Mouse (Mus musculus) midbrain, embryonic 12.5 days (tissue): Measurements from ENCODE around the gene Man1c1. TPM values are rescaled to one million over a fixed set of nuclear protein-coding genes. Genes with fewer than 3 reads are reported as not detected.

Source experiments
- ATAC-seq: fragments of 200-750 bp; cut with Nextera tagmentation; 2 replicates; pipeline ENCODE4 v1.8.0; 2017; ENCODE audit warnings: low read depth, moderate TSS enrichment, moderate library complexity; ENCODE audit not compliant: low FRiP score
- H3K27ac ChIP-seq: fragments of 300-500 bp; sonication (generic); replicated peaks from 2 replicates; pipeline ENCODE4 v1.5.1; 2016; ENCODE audit warnings: mild to moderate bottlenecking
- H3K27me3 ChIP-seq: fragments of 300-500 bp; sonication (generic); 2 replicates; pipeline ENCODE4 v1.6.1; 2016; ENCODE audit warnings: mild to moderate bottlenecking
- H3K36me3 ChIP-seq: fragments of 300-500 bp; sonication (generic); 2 replicates; pipeline ENCODE4 v1.6.1; 2016
- H3K4me1 ChIP-seq: fragments of 300-500 bp; sonication (generic); 2 replicates; pipeline ENCODE4 v1.6.1; 2016
- H3K4me2 ChIP-seq: fragments of 300-500 bp; sonication (generic); replicated peaks from 2 replicates; pipeline ENCODE4 v1.6.1; 2016; ENCODE audit warnings: mild to moderate bottlenecking, moderate library complexity
- H3K4me3 ChIP-seq: fragments of 300-500 bp; sonication (generic); 2 replicates; pipeline ENCODE4 v1.5.1; 2016; ENCODE audit warnings: mild to moderate bottlenecking
- H3K9ac ChIP-seq: fragments of 300-500 bp; sonication (generic); replicated peaks from 2 replicates; pipeline ENCODE4 v1.6.1; 2016; ENCODE audit warnings: mild to moderate bottlenecking, moderate library complexity
- H3K9me3 ChIP-seq: fragments of 300-500 bp; sonication (generic); 2 replicates; pipeline ENCODE4 v1.6.1; 2016; ENCODE audit warnings: mild to moderate bottlenecking
- WGBS: fragments of 180-500 bp; shearing (Covaris S2); methylation state at CpG from one replicate; pipeline ENCODE4 v1.1.7; 2016; 5-methylcytosine and 5-hydroxymethylcytosine counted together
- polyA plus RNA-seq: library from polyadenylated mRNA; unstranded; fragments of >200 nt; fragmentation: Nextera tagmentation; extraction: Ambion mirVana; gene quantifications from 2 replicates; pipeline ENCODE4 v1.2.1, GENCODE M21; 2016

The Man1c1 gene
- polyA plus RNA-seq, 1 experiment from 2014 or later = 5.4 TPM

DNA sequence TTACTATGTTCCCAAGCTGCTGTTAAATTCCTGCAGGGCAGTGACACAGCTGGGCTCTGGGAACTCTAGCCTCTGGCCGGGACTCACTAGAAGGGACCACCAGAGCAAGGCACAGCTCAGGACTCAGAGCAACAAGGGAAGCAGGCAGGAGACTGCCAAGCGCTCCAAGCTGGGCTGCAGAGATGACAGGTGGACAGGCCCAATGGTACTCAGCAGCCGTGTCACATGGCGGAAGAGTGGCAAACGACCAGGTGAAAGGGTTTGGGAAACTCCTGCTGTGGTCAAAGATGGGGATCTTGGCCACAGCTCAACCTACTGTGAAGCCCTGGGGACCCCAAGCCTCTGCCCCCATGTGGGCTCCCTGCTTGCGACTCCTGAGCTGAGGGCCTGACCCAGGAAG is 140.0 kb downstream of the Man1c1 start:
- no peak for ATAC-seq
- no peak overlapping the region for H3K9ac ChIP-seq
- no peak overlapping the region for H3K4me2 ChIP-seq
- peaks cover 9% of the 10 kb centered on the region for H3K4me1 ChIP-seq
- WGBS = 91% methylated on average over 5 of the region's 6 CpGs
- no peaks in the 10 kb centered on the region for H3K27me3 ChIP-seq
- no peaks in the 10 kb centered on the region for H3K9me3 ChIP-seq
- H3K27ac ChIP-seq = no peak overlapping the region
- H3K4me3 ChIP-seq = no peak overlapping the region
- no peaks in the 10 kb centered on the region for H3K36me3 ChIP-seq

DNA sequence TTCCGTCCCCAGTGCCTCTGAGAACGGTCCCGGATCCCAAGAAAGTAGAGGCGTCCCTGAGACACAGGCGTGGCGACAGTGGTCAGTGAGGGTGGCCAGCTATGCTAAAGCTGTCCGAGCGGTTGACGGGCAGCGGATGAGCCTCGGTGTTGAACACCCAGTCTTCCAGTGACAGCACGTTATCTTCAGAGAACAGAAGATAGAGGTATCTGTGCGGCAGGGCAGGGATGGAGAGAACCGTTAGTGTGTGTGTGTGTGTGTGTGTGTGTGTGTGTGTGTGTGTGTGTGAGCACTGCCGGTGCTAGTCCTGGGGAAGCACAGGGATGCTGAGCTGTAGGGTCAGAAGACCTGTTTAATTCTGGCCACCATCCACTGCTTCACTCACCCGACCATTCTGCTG is 140.5 kb downstream of the Man1c1 start:
- 91% methylated on average over 16 of the region's 16 CpGs for WGBS
- H3K4me2 ChIP-seq = no peak overlapping the region
- H3K9me3 ChIP-seq = no peaks in the 10 kb centered on the region
- no peak overlapping the region for H3K9ac ChIP-seq
- no peaks in the 10 kb centered on the region for H3K27me3 ChIP-seq
- no peak overlapping the region for H3K27ac ChIP-seq
- ATAC-seq = no peak
- H3K36me3 ChIP-seq = no peaks in the 10 kb centered on the region
- no peak overlapping the region for H3K4me3 ChIP-seq
- H3K4me1 ChIP-seq = peaks cover 11% of the 10 kb centered on the region

DNA sequence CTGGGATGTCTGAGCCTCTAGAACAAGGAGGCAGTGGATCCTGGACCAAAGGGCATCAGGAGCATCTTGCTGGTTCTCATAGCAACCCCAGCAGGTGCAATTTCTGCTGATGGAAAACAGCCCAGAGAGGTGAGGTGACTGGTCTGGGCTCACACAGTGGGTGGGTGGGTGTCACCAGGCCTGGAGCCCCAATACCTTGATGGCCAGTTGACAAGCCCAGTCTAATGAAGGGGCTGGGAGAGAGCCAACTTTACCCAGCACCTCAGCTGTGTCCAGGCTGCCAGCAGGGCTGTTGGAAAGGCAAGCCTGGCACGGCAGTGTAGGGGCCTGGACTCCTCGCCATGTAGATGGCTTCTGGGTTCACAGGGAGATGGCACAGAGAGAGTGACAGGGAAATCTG is 142.1 kb downstream of the Man1c1 start:
- Histone ChIP-seq H3K27ac (no peak overlapping the region), H3K9ac (no peak overlapping the region), H3K4me1 (peaks cover 11% of the 10 kb centered on the region), H3K36me3 (no peaks in the 10 kb centered on the region), H3K4me3 (no peak overlapping the region), H3K4me2 (no peak overlapping the region), H3K9me3 (no peaks in the 10 kb centered on the region), H3K27me3 (no peaks in the 10 kb centered on the region)
- no peak for ATAC-seq
- 92% methylated on average over 2 of the region's 2 CpGs for WGBS

DNA sequence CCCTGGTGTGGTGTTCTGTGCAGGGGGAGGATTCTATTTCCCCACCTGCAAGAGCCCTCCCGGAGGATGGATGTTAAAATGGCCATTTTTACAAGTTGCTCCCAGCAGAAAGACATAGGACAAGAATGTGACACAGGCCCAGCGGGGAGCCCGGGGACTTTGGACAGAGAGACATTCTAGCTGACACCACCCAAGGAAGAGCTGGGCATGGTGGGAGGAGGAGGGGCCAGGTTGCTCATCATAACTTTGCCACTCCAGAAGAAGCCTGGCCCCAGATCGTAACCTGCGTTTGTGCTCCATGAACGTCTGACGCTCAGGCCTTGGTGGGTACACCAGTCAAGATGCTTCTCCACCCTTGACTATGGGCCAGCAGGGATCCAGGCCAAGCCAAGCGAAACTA is 143.4 kb downstream of the Man1c1 start:
- no peaks in the 10 kb centered on the region for H3K9me3 ChIP-seq
- no peak overlapping the region for H3K4me2 ChIP-seq
- no peaks in the 10 kb centered on the region for H3K36me3 ChIP-seq
- H3K27ac ChIP-seq = no peak overlapping the region
- peaks cover 11% of the 10 kb centered on the region for H3K4me1 ChIP-seq
- no peak for ATAC-seq
- no peak overlapping the region for H3K9ac ChIP-seq
- H3K4me3 ChIP-seq = no peak overlapping the region
- no peaks in the 10 kb centered on the region for H3K27me3 ChIP-seq
- 91% methylated on average over 8 of the region's 8 CpGs for WGBS

DNA sequence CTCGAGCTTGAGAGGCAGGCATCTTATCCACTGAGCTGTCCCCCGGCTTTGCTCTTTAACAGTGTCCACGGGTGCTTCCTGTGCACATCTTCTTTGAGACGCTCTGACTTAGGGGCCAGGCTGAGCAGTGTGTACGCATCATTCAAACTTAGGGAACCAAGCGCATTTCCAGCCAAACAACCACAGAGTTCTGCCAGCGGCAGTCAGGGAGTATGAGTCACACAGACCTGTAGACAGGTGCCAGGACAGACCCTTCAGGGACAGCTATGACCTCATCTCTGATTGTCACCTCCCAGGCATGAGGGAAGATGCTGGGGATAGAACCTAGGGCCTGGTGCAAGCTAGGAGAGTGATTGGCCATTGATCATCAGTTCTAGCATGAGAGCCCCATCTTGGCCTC is 144.9 kb downstream of the Man1c1 start:
- no peak for ATAC-seq
- no peak overlapping the region for H3K4me3 ChIP-seq
- H3K36me3 ChIP-seq = no peaks in the 10 kb centered on the region
- H3K9me3 ChIP-seq = no peaks in the 10 kb centered on the region
- H3K4me2 ChIP-seq = no peak overlapping the region
- H3K27me3 ChIP-seq = no peaks in the 10 kb centered on the region
- no peak overlapping the region for H3K9ac ChIP-seq
- no peak overlapping the region for H3K27ac ChIP-seq
- peaks cover 16% of the 10 kb centered on the region for H3K4me1 ChIP-seq
- WGBS = 82% methylated on average over 7 of the region's 7 CpGs

DNA sequence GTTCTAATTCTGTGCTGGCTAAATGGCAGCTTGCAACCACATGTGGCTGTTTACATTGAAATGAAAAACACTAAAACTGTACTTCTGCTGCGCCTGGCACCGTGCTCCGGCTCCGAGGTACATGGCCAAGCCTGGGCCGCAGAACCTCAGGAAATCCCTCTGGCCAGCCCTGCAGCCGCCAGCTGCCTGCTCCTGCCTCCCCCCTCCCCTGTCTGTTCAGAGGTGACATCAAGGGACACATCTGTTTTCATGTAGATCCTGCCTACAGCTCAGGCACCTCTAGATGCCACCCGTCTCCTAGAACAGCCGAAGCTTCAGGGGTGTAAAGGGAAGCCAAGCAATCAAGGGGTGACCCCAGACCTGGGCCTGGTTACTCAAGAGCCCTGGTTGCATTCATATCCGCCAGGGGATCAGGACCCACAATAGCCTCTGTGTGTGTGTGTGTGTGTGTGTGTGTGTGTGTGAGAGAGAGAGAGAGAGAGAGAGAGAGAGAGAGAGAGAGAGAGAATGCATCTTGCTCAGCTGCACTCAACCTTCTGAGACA is 145.4 kb downstream of the Man1c1 start:
- Histone ChIP-seq H3K4me1 (peaks cover 16% of the 10 kb centered on the region), H3K36me3 (no peaks in the 10 kb centered on the region), H3K9me3 (no peaks in the 10 kb centered on the region), H3K4me3 (no peak overlapping the region), H3K27me3 (no peaks in the 10 kb centered on the region), H3K9ac (no peak overlapping the region), H3K27ac (no peak overlapping the region), H3K4me2 (no peak overlapping the region)
- WGBS = 57% methylated on average over 9 of the region's 9 CpGs
- ATAC-seq = no peak

DNA sequence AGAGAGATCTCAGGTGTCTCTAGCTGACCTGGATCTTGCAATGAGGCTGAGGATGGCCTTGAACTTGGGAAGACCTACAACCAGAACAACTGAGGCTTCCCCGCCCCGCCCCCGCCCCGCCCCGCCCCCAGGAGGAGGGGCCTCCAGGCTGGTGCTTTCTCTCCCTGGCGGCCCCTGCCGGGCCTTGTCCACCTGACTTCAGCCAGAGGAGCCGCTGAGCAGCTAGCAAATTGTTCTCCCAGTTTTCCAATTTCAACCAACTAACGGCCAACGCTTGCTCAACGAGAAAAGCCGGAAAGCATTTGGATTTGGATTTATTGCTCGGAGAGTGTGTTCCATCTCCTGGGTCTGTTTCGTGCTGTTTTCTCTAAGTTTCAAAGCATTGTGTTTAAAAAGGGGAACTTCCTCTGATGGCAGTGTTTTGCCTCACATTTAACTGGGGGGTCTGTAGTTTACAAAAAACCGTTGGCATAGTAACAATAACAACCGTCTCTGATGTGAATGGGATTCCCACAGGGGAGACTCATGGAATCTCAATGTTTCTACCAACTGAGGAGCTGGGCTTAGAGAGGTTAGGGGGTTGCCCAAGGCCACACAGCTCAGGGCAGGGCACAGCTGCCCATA is 146.4 kb downstream of the Man1c1 start:
- no peaks in the 10 kb centered on the region for H3K27me3 ChIP-seq
- no peaks in the 10 kb centered on the region for H3K36me3 ChIP-seq
- no peak overlapping the region for H3K9ac ChIP-seq
- no peak overlapping the region for H3K27ac ChIP-seq
- H3K4me1 ChIP-seq = peaks cover 16% of the 10 kb centered on the region
- no peak for ATAC-seq
- H3K4me2 ChIP-seq = no peak overlapping the region
- 21% methylated on average over 10 of the region's 16 CpGs for WGBS
- H3K9me3 ChIP-seq = no peaks in the 10 kb centered on the region
- no peak overlapping the region for H3K4me3 ChIP-seq

DNA sequence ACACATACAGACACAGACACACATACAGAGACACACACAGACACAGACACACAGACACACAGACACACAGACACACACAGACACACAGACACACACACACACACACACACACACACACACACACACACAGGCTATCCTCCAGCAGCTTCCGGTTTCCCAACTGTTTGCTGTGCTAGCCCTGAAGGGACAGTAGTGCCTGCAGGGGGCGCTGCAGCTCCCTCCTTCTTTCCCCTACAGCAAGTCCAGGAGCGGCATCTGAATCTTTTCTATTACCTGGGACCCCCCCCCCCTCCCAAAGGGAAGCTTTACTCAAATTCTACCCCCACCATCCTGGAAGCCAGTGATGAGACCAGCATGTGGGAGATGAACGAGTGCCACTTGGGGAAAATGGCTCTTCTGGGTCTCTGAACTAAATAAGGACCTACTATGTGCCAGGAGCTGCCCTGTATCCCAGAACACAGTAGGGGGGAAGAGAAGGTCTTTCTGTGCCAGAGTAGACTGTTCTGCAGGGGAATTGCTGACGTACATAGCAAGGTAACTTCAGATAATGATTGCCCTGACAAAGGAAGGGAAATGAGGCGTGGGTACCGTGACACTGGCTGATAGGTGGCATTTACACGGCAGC is 148.0 kb downstream of the Man1c1 start:
- Histone ChIP-seq H3K27ac (no peak overlapping the region), H3K36me3 (no peaks in the 10 kb centered on the region), H3K4me2 (no peak overlapping the region), H3K27me3 (no peaks in the 10 kb centered on the region), H3K4me1 (peaks cover 26% of the 10 kb centered on the region), H3K9me3 (no peaks in the 10 kb centered on the region), H3K4me3 (no peak overlapping the region), H3K9ac (no peak overlapping the region)
- WGBS = 66% methylated on average over 8 of the region's 8 CpGs
- no peak for ATAC-seq

DNA sequence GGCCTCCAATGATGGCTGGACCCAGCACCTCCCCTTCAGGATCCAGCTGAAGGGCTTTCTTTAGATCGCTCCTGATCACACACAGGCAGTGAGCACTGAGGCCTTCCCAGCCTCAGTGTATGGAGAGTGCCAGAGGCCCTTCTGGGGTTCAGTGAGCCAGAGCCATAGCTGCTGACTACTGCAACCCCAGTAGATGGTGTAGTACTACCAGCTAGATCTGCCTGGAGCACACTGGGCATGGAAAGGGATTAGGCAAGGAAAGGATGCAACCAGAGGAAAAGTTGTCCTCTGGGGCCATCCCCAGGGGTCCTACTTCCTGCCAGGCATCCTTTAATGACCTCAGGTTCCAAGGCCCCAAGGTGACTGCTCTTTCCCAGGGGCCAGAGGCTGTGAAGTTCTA is 150.5 kb downstream of the Man1c1 start:
- H3K9ac ChIP-seq = no peak overlapping the region
- H3K27ac ChIP-seq = no peak overlapping the region
- 76% methylated on average over 1 of the region's 1 CpGs for WGBS

DNA sequence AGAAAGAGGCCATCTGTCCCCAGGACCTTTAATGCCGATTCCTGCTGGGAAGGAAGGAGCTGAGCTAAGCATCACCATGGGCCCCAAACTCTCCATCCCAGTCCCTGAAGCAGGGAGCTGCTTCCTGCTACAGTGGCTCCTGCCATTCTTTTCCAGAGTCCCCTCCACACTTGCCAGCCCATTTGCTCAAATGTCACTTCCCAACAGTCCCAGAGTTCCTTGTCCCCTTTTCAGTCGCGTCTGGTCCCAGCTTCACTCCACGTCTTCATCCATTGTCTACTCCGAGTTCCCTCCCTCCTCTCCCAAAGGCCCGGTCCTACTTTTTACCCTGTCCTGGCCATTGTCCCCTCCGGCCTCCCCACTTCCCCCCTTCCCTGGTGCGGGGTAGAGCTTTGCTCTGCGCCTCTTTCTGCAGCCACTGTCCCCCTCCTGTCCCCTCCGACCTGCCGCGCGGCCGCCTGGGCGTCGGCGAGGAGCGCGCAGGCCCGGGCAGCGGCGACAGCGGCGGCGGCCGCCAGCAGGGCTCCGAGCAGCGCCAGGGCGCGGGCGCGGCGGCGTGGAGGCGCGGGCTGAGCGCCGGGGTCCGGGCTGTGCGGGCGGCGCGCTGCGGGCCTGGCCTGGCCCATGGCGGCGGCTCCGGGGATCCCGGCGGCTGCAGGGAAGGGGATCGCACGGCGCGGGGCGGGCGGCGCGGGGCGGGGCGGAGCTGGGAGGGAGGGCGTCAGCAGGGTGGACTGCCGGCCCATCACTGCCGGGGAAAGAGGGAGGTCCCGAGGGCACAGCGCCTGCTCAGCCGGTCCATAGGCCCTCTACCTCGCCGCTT is 152.4 kb downstream of the Man1c1 start, which contains the start of gene Selenon:
TSS of gene Selenon (minus strand) at position 673 of the 823 bp plus-strand sequence.
- under 1% methylated on average over 37 of the region's 67 CpGs for WGBS
- H3K27me3 ChIP-seq = no peaks in the 10 kb centered on the region
- peak; percentile 87 for ATAC-seq

More for the DNA sequence above, 150.5 kb downstream of the Man1c1 start:
- H3K4me1 ChIP-seq = peaks cover 32% of the 10 kb centered on the region
- H3K36me3 ChIP-seq = peaks cover 20% of the 10 kb centered on the region
- no peak overlapping the region for H3K4me3 ChIP-seq
- H3K27me3 ChIP-seq = no peaks in the 10 kb centered on the region
- no peak overlapping the region for H3K4me2 ChIP-seq
- no peak for ATAC-seq
- peaks cover 10% of the 10 kb centered on the region for H3K9me3 ChIP-seq

DNA sequence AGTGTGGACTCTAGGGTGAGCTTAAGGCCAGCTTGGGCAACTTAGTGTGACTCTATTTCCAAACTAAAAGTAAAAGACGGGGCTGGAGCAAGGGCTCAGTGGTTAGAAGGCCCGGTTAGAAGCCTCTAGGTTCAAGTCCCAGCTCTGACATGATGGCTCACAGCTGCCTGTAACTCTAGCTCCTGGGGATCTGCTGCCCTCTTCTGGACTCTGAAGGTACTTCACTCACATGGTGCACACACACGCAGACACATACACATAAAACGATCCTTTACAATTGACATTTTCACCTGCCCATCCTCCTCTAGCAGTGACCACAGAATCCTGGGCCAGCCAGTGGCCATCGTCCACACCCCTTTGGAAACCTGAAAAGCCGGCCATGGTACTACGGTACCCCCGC is 154.2 kb downstream of the Man1c1 start:
- Histone ChIP-seq H3K4me2 (no peak overlapping the region), H3K36me3 (peaks cover 54% of the 10 kb centered on the region), H3K9me3 (peaks cover 10% of the 10 kb centered on the region), H3K27ac (no peak overlapping the region), H3K27me3 (no peaks in the 10 kb centered on the region), H3K9ac (no peak overlapping the region), H3K4me1 (peaks cover 33% of the 10 kb centered on the region), H3K4me3 (no peak overlapping the region)
- 94% methylated on average over 8 of the region's 8 CpGs for WGBS
- ATAC-seq = no peak

More for the DNA sequence above, 152.4 kb downstream of the Man1c1 start, which contains the start of gene Selenon:
- Histone ChIP-seq H3K9ac (peak within 1 kb of the TSS; percentile 92), H3K4me1 (peaks cover 35% of the 10 kb centered on the region), H3K4me2 (peak within 1 kb of the TSS; percentile 63), H3K9me3 (peaks cover 10% of the 10 kb centered on the region), H3K36me3 (peaks cover 36% of the 10 kb centered on the region), H3K4me3 (peak within 1 kb of the TSS; percentile 65), H3K27ac (peak within 1 kb of the TSS; percentile 86)
